Mouse (Mus musculus) CH12.LX (cell line): Measurements from ENCODE around the gene Pagr1a. TPM values are rescaled to one million over a fixed set of nuclear protein-coding genes. Genes with fewer than 3 reads are reported as not detected.

Experiments
- DNase-seq: peaks from one replicate; pipeline ENCODE4 v3.0.0-alpha.2; 2013; ENCODE audit errors: extremely low read depth
- H3K27ac ChIP-seq: 2 replicates; pipeline ENCODE4 v1.5.1; 2012; ENCODE audit warnings: low read depth, mild to moderate bottlenecking, control low read depth, moderate library complexity; ENCODE audit not compliant: insufficient read depth
- H3K27me3 ChIP-seq: replicated peaks from 2 replicates; pipeline ENCODE3; 2012; ENCODE audit warnings: inconsistent platforms
- H3K36me3 ChIP-seq, 2 experiments: replicated peaks in 1 of 2; 2 replicates each; pipeline versions ENCODE3 to v1.6.1; 2012; ENCODE audit warnings: inconsistent platforms in 1 of 2, low read length in 1 of 2, mild to moderate bottlenecking in 1 of 2, mixed read lengths in 1 of 2, moderate library complexity in 1 of 2; ENCODE audit not compliant: control insufficient read depth in 1 of 2, insufficient read depth in 1 of 2
- H3K4me1 ChIP-seq, 2 experiments: 2 replicates each; pipeline ENCODE4 v1.6.1; 2012; ENCODE audit warnings: inconsistent platforms in 1 of 2, moderate library complexity in 1 of 2; ENCODE audit not compliant: insufficient read depth in 2 of 2, control insufficient read depth in 1 of 2
- H3K4me2 ChIP-seq: 2 replicates; pipeline ENCODE4 v1.6.1; 2012; ENCODE audit warnings: low read depth, mild to moderate bottlenecking, control low read depth; ENCODE audit not compliant: poor library complexity, insufficient read depth, severe bottlenecking
- H3K4me3 ChIP-seq, 3 experiments: fragments of 150-350 bp in 1 of 3; sonication (generic) in 1 of 3; replicated peaks in 1 of 3; 2 replicates each; pipeline versions ENCODE3 to v1.5.1; 2011 to 2012; ENCODE audit warnings: low read depth in 2 of 3, low read length in 2 of 3, mild to moderate bottlenecking in 2 of 3, moderate library complexity in 2 of 3, control low read depth in 1 of 3, improper control_type of control experiment in 1 of 3, inconsistent platforms in 1 of 3, mixed read lengths in 1 of 3; ENCODE audit not compliant: poor library complexity in 1 of 3
- H3K79me2 ChIP-seq: replicated peaks from 2 replicates; pipeline ENCODE4 v1.6.1; 2012; ENCODE audit warnings: mild to moderate bottlenecking, moderate library complexity; ENCODE audit not compliant: control insufficient read depth, poor library complexity, insufficient read depth, severe bottlenecking; ENCODE audit errors: extremely low read depth
- H3K9ac ChIP-seq: 2 replicates; pipeline ENCODE4 v1.6.1; 2012; ENCODE audit warnings: low read depth, mild to moderate bottlenecking, control low read depth, moderate library complexity; ENCODE audit not compliant: insufficient read depth
- H3K9me3 ChIP-seq: replicated peaks from 2 replicates; pipeline ENCODE3; 2012; ENCODE audit warnings: low read length, inconsistent platforms, mixed read lengths
- CHD1 ChIP-seq: IDR thresholded peaks from 2 replicates; pipeline ENCODE4 v1.6.1; 2012; ENCODE audit warnings: low read depth, low read length, improper control_type of control experiment, inconsistent platforms
- E2F4 ChIP-seq: IDR thresholded peaks from 2 replicates; pipeline ENCODE4 v1.6.1; 2011; ENCODE audit warnings: low read depth, low read length, improper control_type of control experiment; ENCODE audit not compliant: insufficient replicate concordance
- ELF1 ChIP-seq: IDR thresholded peaks from 2 replicates; pipeline ENCODE4 v1.6.1; 2014; ENCODE audit warnings: low read depth, mild to moderate bottlenecking, inconsistent platforms, low read length, improper control_type of control experiment
- EP300 ChIP-seq: IDR thresholded peaks from 2 replicates; pipeline ENCODE4 v1.6.1; 2011; ENCODE audit warnings: low read length, improper control_type of control experiment
- HCFC1 ChIP-seq: IDR thresholded peaks from 2 replicates; pipeline ENCODE4 v1.6.1; 2012; ENCODE audit warnings: low read depth, mild to moderate bottlenecking, inconsistent platforms, low read length, improper control_type of control experiment
- IRF4 ChIP-seq: IDR thresholded peaks from 2 replicates; pipeline ENCODE4 v1.6.1; 2014; ENCODE audit warnings: low read depth, mild to moderate bottlenecking, inconsistent platforms, low read length, improper control_type of control experiment
- JUND ChIP-seq: conservative IDR thresholded peaks from 2 replicates; pipeline ENCODE4 v1.6.1; 2011; ENCODE audit warnings: low read depth, low read length, improper control_type of control experiment
- MAFK ChIP-seq: IDR thresholded peaks from 2 replicates; pipeline ENCODE4 v1.6.1; 2011; ENCODE audit warnings: low read length, improper control_type of control experiment; ENCODE audit not compliant: insufficient replicate concordance
- MAX ChIP-seq: IDR thresholded peaks from 2 replicates; pipeline ENCODE4 v1.6.1; 2011; ENCODE audit warnings: low read length, improper control_type of control experiment
- MAZ ChIP-seq: IDR thresholded peaks from 2 replicates; pipeline ENCODE4 v1.6.1; 2012; ENCODE audit warnings: low read depth, mild to moderate bottlenecking, inconsistent platforms, low read length, improper control_type of control experiment, moderate library complexity
- MEF2A ChIP-seq: IDR thresholded peaks from 2 replicates; pipeline ENCODE4 v1.6.1; 2014; ENCODE audit warnings: low read depth, mild to moderate bottlenecking, inconsistent platforms, low read length, improper control_type of control experiment, borderline replicate concordance
- MYC ChIP-seq: IDR thresholded peaks from 2 replicates; pipeline ENCODE4 v1.6.1; 2011; ENCODE audit warnings: low read depth, mild to moderate bottlenecking, improper control_type of control experiment, low read length
- NELFE ChIP-seq: IDR thresholded peaks from 2 replicates; pipeline ENCODE4 v1.6.1; 2011; ENCODE audit warnings: low read depth, low read length, improper control_type of control experiment
- POLR2A ChIP-seq: IDR thresholded peaks from 2 replicates; pipeline ENCODE4 v1.6.1; 2011; ENCODE audit warnings: low read depth, mild to moderate bottlenecking, improper control_type of control experiment, low read length
- POLR2AphosphoS2 ChIP-seq: IDR thresholded peaks from 2 replicates; pipeline ENCODE4 v1.6.1; 2011; ENCODE audit warnings: low read depth, low read length, improper control_type of control experiment
- RAD21 ChIP-seq: IDR thresholded peaks from 2 replicates; pipeline ENCODE4 v1.6.1; 2011; ENCODE audit warnings: low read depth, mild to moderate bottlenecking, low read length, improper control_type of control experiment, moderate library complexity
- SMC3 ChIP-seq: IDR thresholded peaks from 2 replicates; pipeline ENCODE4 v1.6.1; 2011; ENCODE audit warnings: low read depth, low read length, improper control_type of control experiment
- TBP ChIP-seq: conservative IDR thresholded peaks from 2 replicates; pipeline ENCODE4 v1.6.1; 2011; ENCODE audit warnings: low read depth, low read length, improper control_type of control experiment
- TCF12 ChIP-seq: IDR thresholded peaks from 2 replicates; pipeline ENCODE4 v1.6.1; 2014; ENCODE audit warnings: low read depth, mild to moderate bottlenecking, inconsistent platforms, low read length, improper control_type of control experiment
- USF1 ChIP-seq: IDR thresholded peaks from 2 replicates; pipeline ENCODE4 v1.6.1; 2014; ENCODE audit warnings: low read depth, mild to moderate bottlenecking, inconsistent platforms, low read length, improper control_type of control experiment
- USF2 ChIP-seq: conservative IDR thresholded peaks from 2 replicates; pipeline ENCODE4 v1.6.1; 2011; ENCODE audit warnings: low read depth, low read length, improper control_type of control experiment
- ZC3H11A ChIP-seq: IDR thresholded peaks from 2 replicates; pipeline ENCODE4 v1.6.1; 2012; ENCODE audit warnings: low read depth, mild to moderate bottlenecking, inconsistent platforms, low read length, improper control_type of control experiment
- ZKSCAN1 ChIP-seq: IDR thresholded peaks from 2 replicates; pipeline ENCODE4 v1.6.1; 2012; ENCODE audit warnings: low read depth, inconsistent platforms, low read length, improper control_type of control experiment, borderline replicate concordance
- ZMIZ1 ChIP-seq: IDR thresholded peaks from 2 replicates; pipeline ENCODE4 v1.6.1; 2012; ENCODE audit warnings: low read depth, mild to moderate bottlenecking, inconsistent platforms, low read length, improper control_type of control experiment
- dilution Hi-C: fragments of 300-500 bp; cut with MboI; formaldehyde crosslinking; loops from 2 replicates; pipeline ENCODE4 v1.14.3; 2020; ENCODE audit warnings: low sequenced_read_pairs; ENCODE audit not compliant: extremely low pct_unique_long_range_greater_than_20kb, extremely low pct_ligation_motif_present
- in situ Hi-C: fragments of 300-500 bp; cut with MboI; formaldehyde crosslinking; loops from 3 replicates; pipeline ENCODE4 v1.14.3; 2019; ENCODE audit warnings: low sequenced_read_pairs, low pct_ligation_motif_present, low pct_unique_long_range_greater_than_20kb, mixed read lengths
- polyA plus RNA-seq: library from polyadenylated mRNA; unstranded; fragments of >175 nt; gene quantifications from 2 replicates; pipeline ENCODE4 v1.2.1, GENCODE M21; 2012; ENCODE audit warnings: low read depth; ENCODE audit not compliant: insufficient read length
- total RNA-seq, 2 experiments: library from RNA; depleted of rRNA; stranded (reverse); fragments of 300-350 nt in 1 of 2; fragments of >200 nt in 1 of 2; gene quantifications; 2 replicates each; pipeline ENCODE4 v1.2.3; 2012 to 2014

Pagr1a gene
- total and polyA plus RNA-seq, 3 experiments, result 12.0 to 69.4 (median 60.0) TPM

DNA sequence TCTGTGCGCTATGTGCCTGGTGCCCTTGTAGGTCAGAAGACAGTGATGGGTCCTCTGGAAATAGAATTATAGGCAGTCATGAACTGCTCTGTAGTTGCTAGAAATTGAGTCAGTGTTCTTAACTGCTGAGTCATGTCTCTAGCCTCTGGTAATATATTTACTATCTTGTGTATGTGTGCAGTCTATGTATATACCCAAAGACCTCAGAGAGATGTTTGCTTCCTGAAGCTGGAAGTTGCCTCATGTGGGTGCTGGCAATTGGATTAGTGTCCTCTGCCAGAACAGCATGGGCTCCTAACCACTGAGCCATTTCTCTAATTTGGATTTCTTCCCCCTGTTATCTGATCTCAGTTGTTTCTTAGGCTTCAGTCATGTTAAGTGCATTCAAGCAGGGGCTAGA lies 13.0 kb upstream of the Pagr1a start:
- 0 out of 2 replicates have a peak overlapping the region, but pooled peaks have one; percentile 12 for H3K27ac ChIP-seq
- dilution Hi-C loops, result no loop called here
- no peaks in the 10 kb centered on the region for H3K9me3 ChIP-seq
- H3K4me3 ChIP-seq, result no peak overlapping the region
- no peak for TF ChIP-seq USF1
- TF ChIP-seq EP300, result no peak
- no peak for TF ChIP-seq POLR2A
- TF ChIP-seq RAD21, result no peak
- TF ChIP-seq IRF4, result no peak
- TF ChIP-seq USF2, result no peak
- no peak for TF ChIP-seq MEF2A
- no peak for TF ChIP-seq JUND
- no peak for TF ChIP-seq ZC3H11A
- peaks cover 3% of the 10 kb centered on the region; the same call in 1 of the 2 replicates for H3K79me2 ChIP-seq
- no peak for DNase-seq
- no peak overlapping the region for H3K4me2 ChIP-seq
- H3K4me1 ChIP-seq, result peaks cover 3 to 11% of the 10 kb centered on the region in 2 experiments; a peak in 3 of 4 replicates
- in situ Hi-C loops, result no loop called here
- peaks cover 56 to 77% of the 10 kb centered on the region in 2 experiments for H3K36me3 ChIP-seq
- no peak overlapping the region for H3K9ac ChIP-seq
- H3K27me3 ChIP-seq, result no peaks in the 10 kb centered on the region

DNA sequence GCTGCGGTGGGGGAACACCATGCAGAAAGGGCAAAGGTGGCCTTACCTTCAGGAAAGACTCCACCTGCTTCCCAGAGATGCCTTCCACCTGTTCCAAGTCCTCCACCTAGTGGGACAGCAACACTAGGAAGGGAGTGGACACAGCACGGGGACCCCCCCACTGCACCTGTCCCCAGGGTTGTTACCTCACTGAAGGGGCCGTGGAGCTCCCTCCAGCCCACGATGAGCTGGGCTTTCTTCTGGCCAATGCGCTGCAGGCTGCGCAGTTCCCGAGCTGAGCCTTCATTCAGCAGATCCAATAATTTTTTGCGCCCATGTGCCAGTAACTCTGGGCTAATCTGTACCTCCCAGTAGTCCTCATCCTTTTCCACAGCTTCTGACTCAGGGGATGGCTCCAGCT lies 10.7 kb upstream of the Pagr1a start:
- Histone ChIP-seq H3K9ac (peak overlapping the region; percentile 87), H3K36me3 (peaks cover 47 to 74% of the 10 kb centered on the region in 2 experiments), H3K79me2 (peaks cover 22% of the 10 kb centered on the region), H3K9me3 (no peaks in the 10 kb centered on the region), H3K4me3 (peak overlapping the region; percentile 58 to 80 (median 71)), H3K27me3 (no peaks in the 10 kb centered on the region), H3K4me1 (peaks cover 14 to 23% of the 10 kb centered on the region in 2 experiments), H3K27ac (peak overlapping the region; percentile 84), H3K4me2 (peak overlapping the region; percentile 72)
- no peak for TF ChIP-seq HCFC1
- in situ Hi-C loops, result no loop called here
- no peak for DNase-seq
- dilution Hi-C loops, result no loop called here

DNA sequence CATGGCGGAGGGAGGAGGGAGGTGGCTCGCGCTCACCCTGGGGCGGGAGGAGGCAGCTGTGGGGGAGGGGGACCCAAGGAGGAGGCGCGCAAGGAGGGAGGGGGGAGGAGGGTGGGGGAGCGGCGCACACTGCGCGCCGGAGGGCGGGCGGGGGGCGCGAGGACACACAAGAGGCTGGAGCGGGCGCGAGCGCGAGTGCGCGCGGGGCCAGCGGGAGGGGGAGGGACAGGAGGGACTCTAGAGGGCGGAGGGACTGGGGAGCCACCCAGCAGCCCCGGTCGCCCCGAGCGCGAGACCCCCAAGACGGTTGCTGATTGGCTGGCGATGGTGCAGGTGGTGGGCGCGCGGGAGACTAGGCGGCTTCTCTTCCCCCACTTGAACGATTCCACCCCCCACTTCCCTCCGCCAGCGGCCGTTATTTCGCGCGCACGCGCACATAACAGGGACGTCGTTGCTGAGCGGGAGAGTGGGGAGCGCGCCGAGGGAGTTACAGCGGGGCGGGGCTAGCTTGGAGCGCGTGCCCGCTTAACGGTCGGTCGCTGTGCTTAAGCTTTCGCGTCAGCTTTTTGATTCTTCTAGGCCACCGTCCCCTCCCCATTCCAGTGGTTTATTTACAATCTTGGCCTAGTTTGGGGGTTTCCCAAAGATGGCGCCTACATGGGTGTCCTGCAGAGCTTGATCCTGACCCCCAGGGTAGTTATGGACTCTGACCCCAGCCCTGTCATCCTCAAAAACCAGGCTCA lies 10.0 kb upstream of the Pagr1a start, which contains the start of gene Maz:
Maz (minus strand) TSS at position 54 of the 743 bp plus-strand sequence.
- dilution Hi-C loops (no loop called here), in situ Hi-C loops (no loop called here)
- H3K27me3 ChIP-seq, result no peaks in the 10 kb centered on the region
- H3K4me3 ChIP-seq, result peak within 1 kb of the TSS; percentile 76 to 80 (median 78)
- H3K4me1 ChIP-seq, result peaks cover 17 to 30% of the 10 kb centered on the region in 2 experiments
- peaks cover 22% of the 10 kb centered on the region for H3K79me2 ChIP-seq
- peak within 1 kb of the TSS; percentile 93 for H3K27ac ChIP-seq
- H3K4me2 ChIP-seq, result peak within 1 kb of the TSS; percentile 72
- peak; percentile 98 for DNase-seq
- peak within 1 kb of the TSS; percentile 99 for H3K9ac ChIP-seq
- H3K9me3 ChIP-seq, result no peaks in the 10 kb centered on the region
- H3K36me3 ChIP-seq, result peaks cover 47 to 74% of the 10 kb centered on the region in 2 experiments
- TF ChIP-seq ZKSCAN1, result no peak
- no peak for TF ChIP-seq MAFK
- peak; percentile 75; the same call in 1 of the 2 replicates for TF ChIP-seq ZMIZ1
- peak; percentile 83; the same call in 1 of the 2 replicates for TF ChIP-seq E2F4
- no peak for TF ChIP-seq CHD1
- TF ChIP-seq SMC3, result no peak
- TF ChIP-seq MAZ, result peak; percentile 99
- peak; percentile 72 for TF ChIP-seq MAX
- TF ChIP-seq NELFE, result peak; percentile 52; the same call in 1 of the 2 replicates
- peak; percentile 96 for TF ChIP-seq POLR2AphosphoS2
- peak; percentile 64; the same call in 1 of the 2 replicates for TF ChIP-seq ELF1
- TF ChIP-seq MYC, result peak; percentile 86
- peak; percentile 78; the same call in 1 of the 2 replicates for TF ChIP-seq TCF12
- no peak for TF ChIP-seq ZC3H11A
- peak; percentile 72 for TF ChIP-seq POLR2A
- TF ChIP-seq MEF2A, result peak; percentile 81; the same call in 1 of the 2 replicates
- peak; percentile 85 for TF ChIP-seq HCFC1
- 0 out of 2 replicates have a peak, but pooled peaks have one; percentile 39 for TF ChIP-seq TBP
